Comparison of ENCODE assay signal across 10 mouse cellular contexts in the genomic region with DNA sequence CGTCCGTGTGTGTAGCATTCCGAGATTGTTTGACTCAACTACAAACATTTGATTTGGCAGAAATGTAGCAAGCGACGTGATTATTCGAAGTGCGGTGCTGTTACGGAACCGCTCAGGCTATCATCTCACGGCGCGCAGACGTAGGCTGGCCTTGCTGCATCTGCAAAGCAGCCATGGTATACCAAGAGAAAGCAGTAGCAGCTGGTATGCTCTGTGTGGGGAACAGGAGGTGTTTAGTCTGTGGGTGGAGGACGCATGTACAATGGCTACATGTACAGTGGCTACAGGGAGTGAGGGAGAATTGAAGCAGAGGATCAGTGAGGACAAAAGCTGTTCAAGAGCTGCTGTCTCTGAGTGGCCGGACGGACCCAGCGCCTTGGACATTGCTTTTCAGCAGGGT.
DNase-seq lines count a peak whose midpoint lies in the region; ATAC-seq and TF ChIP-seq lines count a peak whose summit lies in the region.
"Had no signal": no experiment of that assay in that cellular context is flagged by ENCODE, and none has a peak within 500 bp of the region (broad histone marks: within the 10 kb centered on the region; RNA-seq: fewer than 3 reads in every experiment).

No protein-coding gene starts in this region.

- no peaks in the 10 kb centered on the region for H3K27me3 ChIP-seq in forebrain, embryonic 16.5 days (replicated peaks; ENCODE audit: control insufficient read depth, insufficient read depth, low read length)
- no peaks in the 10 kb centered on the region for H3K27me3 ChIP-seq in forebrain, embryonic 10.5 days (ENCODE audit: poor library complexity, severe bottlenecking)
- no peaks in the 10 kb centered on the region for H3K27me3 ChIP-seq in small intestine, adult 2 months (ENCODE audit: control insufficient read depth, insufficient read depth, low read length)
- H3K27me3 ChIP-seq in midbrain, embryonic 15.5 days (replicated peaks), result no peaks in the 10 kb centered on the region
- no peaks in the 10 kb centered on the region for H3K27me3 ChIP-seq in midbrain, embryonic 11.5 days (ENCODE audit: control insufficient read depth, insufficient read depth, low read length)

- DNase-seq in forebrain, embryonic 10.5 days (ENCODE audit: extremely low spot score, low spot score), result no peak
- peak; percentile 45 to 60 for DNase-seq in left cerebral cortex, adult 2 months (ENCODE audit: extremely low spot score in 1 of 2, low spot score in 2 of 2)
- DNase-seq in left cerebral cortex, postnatal 4 days, result no peak
- DNase-seq in layer of hippocampus, postnatal 14 days (ENCODE audit: low spot score in 2 of 2), result peak; percentile 38 to 58
- no peak for DNase-seq in midbrain, embryonic 11.5 days (ENCODE audit: low spot score, missing footprints)

- H3K9me3 ChIP-seq in forebrain, embryonic 16.5 days (ENCODE audit: control insufficient read depth, low read length), result no peaks in the 10 kb centered on the region
- H3K9me3 ChIP-seq in forebrain, embryonic 10.5 days, result no peaks in the 10 kb centered on the region
- H3K9me3 ChIP-seq in midbrain, embryonic 15.5 days, result no peaks in the 10 kb centered on the region
- no peaks in the 10 kb centered on the region for H3K9me3 ChIP-seq in midbrain, embryonic 11.5 days (ENCODE audit: control insufficient read depth, low read length)
- H3K9me3 ChIP-seq: hindbrain, embryonic 10.5 days had no signal

- H3K27ac ChIP-seq in forebrain, embryonic 16.5 days (ENCODE audit: low read length), result no peak overlapping the region
- no peak overlapping the region for H3K27ac ChIP-seq in forebrain, embryonic 10.5 days
- peak overlapping the region; percentile 81 for H3K27ac ChIP-seq in left cerebral cortex, adult 2 months
- H3K27ac ChIP-seq in small intestine, adult 2 months (ENCODE audit: insufficient read depth, low read depth, low read length), result peak overlapping the region; percentile 96
- H3K27ac ChIP-seq in midbrain, embryonic 15.5 days, result no peak overlapping the region
- H3K27ac ChIP-seq in midbrain, embryonic 11.5 days (ENCODE audit: low read depth, low read length), result no peak overlapping the region
- H3K27ac ChIP-seq: hindbrain, embryonic 10.5 days had no signal

- H3K4me2 ChIP-seq in forebrain, embryonic 16.5 days (ENCODE audit: low read length), result peak overlapping the region; percentile 28; the same call in 1 of the 2 replicates
- H3K4me2 ChIP-seq in midbrain, embryonic 15.5 days, result no peak overlapping the region
- no peak overlapping the region for H3K4me2 ChIP-seq in midbrain, embryonic 11.5 days

- 78% methylated on average over 17 of the region's 17 CpGs for WGBS in forebrain, embryonic 16.5 days
- WGBS in forebrain, embryonic 10.5 days, result 91% methylated on average over 17 of the region's 17 CpGs
- WGBS in small intestine, adult 2 months, result 22% methylated on average over 17 of the region's 17 CpGs
- WGBS in midbrain, embryonic 15.5 days, result 84% methylated on average over 17 of the region's 17 CpGs
- WGBS in midbrain, embryonic 11.5 days, result 92% methylated on average over 17 of the region's 17 CpGs

- intact Hi-C loops in left cerebral cortex, adult 2 months (cut with DNase I), result loop anchor here (1.0 to 10.0 kb wide), 2 partner anchors 23 to 51 kb away; no protein-coding TSS in a partner anchor
- intact Hi-C loops in left cerebral cortex, postnatal 4 days (cut with DNase I), result no loop called here

- peaks cover 15% of the 10 kb centered on the region for H3K4me1 ChIP-seq in forebrain, embryonic 16.5 days (replicated peaks; ENCODE audit: control insufficient read depth, insufficient read depth, low read length)
- H3K4me1 ChIP-seq in forebrain, embryonic 10.5 days, result no peaks in the 10 kb centered on the region
- H3K4me1 ChIP-seq in small intestine, adult 2 months (ENCODE audit: control insufficient read depth, insufficient read depth, insufficient read length, low read length), result peaks cover 11% of the 10 kb centered on the region; the same call in 1 of the 2 replicates
- H3K4me1 ChIP-seq in midbrain, embryonic 15.5 days, result no peaks in the 10 kb centered on the region
- H3K4me1 ChIP-seq in midbrain, embryonic 11.5 days (ENCODE audit: control insufficient read depth, insufficient read depth, low read length), result no peaks in the 10 kb centered on the region

- no peak for TF ChIP-seq CTCF in left cerebral cortex, adult 2 months (IDR thresholded peaks at IDR 0.05)
- no peak for TF ChIP-seq CTCF in small intestine, adult 2 months (IDR thresholded peaks at IDR 0.05; ENCODE audit: extremely low read depth, insufficient read length, insufficient replicate concordance, low read depth, low read length)

- no peak overlapping the region for H3K9ac ChIP-seq in forebrain, embryonic 16.5 days (replicated peaks; ENCODE audit: low read depth, low read length)
- H3K9ac ChIP-seq in midbrain, embryonic 15.5 days, result no peak overlapping the region
- H3K9ac ChIP-seq in midbrain, embryonic 11.5 days (ENCODE audit: low read length), result no peak overlapping the region

- H3K36me3 ChIP-seq in forebrain, embryonic 16.5 days (ENCODE audit: control insufficient read depth, insufficient read depth), result no peaks in the 10 kb centered on the region
- H3K36me3 ChIP-seq in forebrain, embryonic 10.5 days (replicated peaks), result no peaks in the 10 kb centered on the region
- H3K36me3 ChIP-seq in small intestine, adult 2 months (ENCODE audit: control insufficient read depth, insufficient read depth, low read length), result no peaks in the 10 kb centered on the region
- H3K36me3 ChIP-seq in midbrain, embryonic 15.5 days (replicated peaks), result no peaks in the 10 kb centered on the region
- no peaks in the 10 kb centered on the region for H3K36me3 ChIP-seq in midbrain, embryonic 11.5 days (ENCODE audit: control insufficient read depth, insufficient read depth, low read length)
- H3K36me3 ChIP-seq: hindbrain, embryonic 10.5 days had no signal

- no peak for ATAC-seq in forebrain, embryonic 16.5 days
- no peak for ATAC-seq in midbrain, embryonic 15.5 days (replicated peaks)
- ATAC-seq in midbrain, embryonic 11.5 days (ENCODE audit: low FRiP score), result no peak
- ATAC-seq: forebrain, embryonic 14.5 days had no signal

- no peak overlapping the region for H3K4me3 ChIP-seq in forebrain, embryonic 16.5 days (replicated peaks; ENCODE audit: low read length)
- no peak overlapping the region for H3K4me3 ChIP-seq in forebrain, embryonic 10.5 days
- H3K4me3 ChIP-seq in left cerebral cortex, adult 2 months, result peak overlapping the region; percentile 51
- H3K4me3 ChIP-seq in small intestine, adult 2 months (ENCODE audit: low read depth, low read length), result peak overlapping the region; percentile 58
- no peak overlapping the region for H3K4me3 ChIP-seq in midbrain, embryonic 15.5 days
- H3K4me3 ChIP-seq in midbrain, embryonic 11.5 days (ENCODE audit: low read depth, low read length), result no peak overlapping the region
- H3K4me3 ChIP-seq: hindbrain, embryonic 10.5 days had no signal

- peak; percentile 24; the same call in 1 of the 2 replicates for TF ChIP-seq POLR2A in small intestine, adult 2 months (IDR thresholded peaks at IDR 0.05; ENCODE audit: low read depth, low read length)

Comparison
In these comparisons a context has a peak if more than half of its experiments do, and no peak if none do; other contexts are left out.
1. DNase-seq: peak in left cerebral cortex, adult 2 months (2 of 2) and layer of hippocampus, postnatal 14 days (2 of 2); none in forebrain, embryonic 10.5 days (single experiment), left cerebral cortex, postnatal 4 days (single experiment) and midbrain, embryonic 11.5 days (single experiment).
2. H3K27ac ChIP-seq: peak in left cerebral cortex, adult 2 months (single experiment) and small intestine, adult 2 months (single experiment); none in forebrain, embryonic 16.5 days (single experiment), forebrain, embryonic 10.5 days (single experiment), midbrain, embryonic 15.5 days (single experiment) and midbrain, embryonic 11.5 days (single experiment).
3. H3K4me3 ChIP-seq: peak in left cerebral cortex, adult 2 months (single experiment) and small intestine, adult 2 months (single experiment); none in forebrain, embryonic 16.5 days (single experiment), forebrain, embryonic 10.5 days (single experiment), midbrain, embryonic 15.5 days (single experiment) and midbrain, embryonic 11.5 days (single experiment).